Mouse (Mus musculus): Measurements from ENCODE around the gene 4930522H14Rik. TPM values are rescaled to one million over a fixed set of nuclear protein-coding genes. Genes with fewer than 3 reads are reported as not detected.

Gene 4930522H14Rik
- total RNA-seq, 1 experiment from 2014 or later = not detected

- no peak for ATAC-seq (replicated peaks; ENCODE audit: insufficient number of reproducible peaks, low FRiP score, low TSS enrichment, poor library complexity, severe bottlenecking)
Measured at GRCm38 (mm10) chr4:109477454-109477853, 53.6 kb downstream of the 4930522H14Rik start.

GRCm38 (mm10) chr4:109476554-109477014, 54.5 kb downstream of the 4930522H14Rik start:
- peak; percentile 85 for ATAC-seq (replicated peaks; ENCODE audit: insufficient number of reproducible peaks, low FRiP score, low TSS enrichment, poor library complexity, severe bottlenecking)

- ATAC-seq (replicated peaks; ENCODE audit: insufficient number of reproducible peaks, low FRiP score, low TSS enrichment, poor library complexity, severe bottlenecking) = peak; percentile 54
Measured at GRCm38 (mm10) chr4:109475577-109476553, 55.2 kb downstream of the 4930522H14Rik start.

- no peak for ATAC-seq (replicated peaks; ENCODE audit: insufficient number of reproducible peaks, low FRiP score, low TSS enrichment, poor library complexity, severe bottlenecking)
Measured at GRCm38 (mm10) chr4:109475078-109475477, 56.0 kb downstream of the 4930522H14Rik start.

GRCm38 (mm10) chr4:109472566-109472965, 58.5 kb downstream of the 4930522H14Rik start:
- no peak for ATAC-seq (replicated peaks; ENCODE audit: insufficient number of reproducible peaks, low FRiP score, low TSS enrichment, poor library complexity, severe bottlenecking)

GRCm38 (mm10) chr4:109471606-109472005, 59.5 kb downstream of the 4930522H14Rik start:
- no peak for ATAC-seq (replicated peaks; ENCODE audit: insufficient number of reproducible peaks, low FRiP score, low TSS enrichment, poor library complexity, severe bottlenecking)

- no peak for ATAC-seq (replicated peaks; ENCODE audit: insufficient number of reproducible peaks, low FRiP score, low TSS enrichment, poor library complexity, severe bottlenecking)
Measured at GRCm38 (mm10) chr4:109467687-109468086, 63.4 kb downstream of the 4930522H14Rik start.

GRCm38 (mm10) chr4:109463892-109464291, 67.2 kb downstream of the 4930522H14Rik start:
- no peak for ATAC-seq (replicated peaks; ENCODE audit: insufficient number of reproducible peaks, low FRiP score, low TSS enrichment, poor library complexity, severe bottlenecking)

- no peak for ATAC-seq (replicated peaks; ENCODE audit: insufficient number of reproducible peaks, low FRiP score, low TSS enrichment, poor library complexity, severe bottlenecking)
Measured at GRCm38 (mm10) chr4:109460421-109461179, 70.5 kb downstream of the 4930522H14Rik start.

GRCm38 (mm10) chr4:109456821-109457220, 74.3 kb downstream of the 4930522H14Rik start:
- ATAC-seq (replicated peaks; ENCODE audit: insufficient number of reproducible peaks, low FRiP score, low TSS enrichment, poor library complexity, severe bottlenecking) = peak; percentile 56; the same call in 1 of the 2 replicates

Other genes with a start within 250 kb of the 4930522H14Rik start
- gene Ttc39a, start 124.7 kb downstream of the 4930522H14Rik start, total RNA-seq (2017) = not detected in 3 replicates
- 46.2 to 50.2 TPM (median 49.4 TPM) in 3 replicates for gene Rnf11, start 46.6 kb downstream of the 4930522H14Rik start, total RNA-seq (2017)
- 13.2 to 18.8 TPM (median 16.2 TPM) in 3 replicates for gene Cdkn2c, start 135.9 kb upstream of the 4930522H14Rik start, total RNA-seq (2017)
- gene Faf1, start 145.3 kb upstream of the 4930522H14Rik start, total RNA-seq (2017) = 38.0 to 46.6 TPM (median 46.0 TPM) in 3 replicates